Mouse (Mus musculus) liver, embryonic 14.5 days (tissue): ENCODE measurements at regions not wholly inside any gene's neighbourhood (a gene's known extent, or its start where the extent isn't known, plus 50 kb on each side); places are given as distances from the start of the nearest gene placed in this dataset.

Source experiments
- ATAC-seq: fragments of 200-750 bp; cut with Nextera tagmentation; 2 replicates; pipeline ENCODE4 v1.8.0; 2017; ENCODE audit warnings: moderate number of reproducible peaks, mild to moderate bottlenecking, moderate library complexity; ENCODE audit not compliant: insufficient read depth
- DNase-seq, 3 experiments: peaks; one replicate each; pipeline ENCODE4 v3.0.0-alpha.2; 2012 to 2013; ENCODE audit warnings: low read depth in 3 of 3, low spot score in 3 of 3
- H3K27ac ChIP-seq: fragments of 300-500 bp; sonication (generic); 2 replicates; pipeline ENCODE4 v1.5.1; 2014; ENCODE audit warnings: moderate library complexity, mild to moderate bottlenecking, control low read depth, inconsistent platforms
- H3K27me3 ChIP-seq: fragments of 300-500 bp; sonication (generic); 2 replicates; pipeline ENCODE4 v1.6.1; 2014; ENCODE audit warnings: mild to moderate bottlenecking, low read length, moderate library complexity; ENCODE audit not compliant: control insufficient read depth, insufficient read depth
- H3K36me3 ChIP-seq: fragments of 300-500 bp; sonication (generic); replicated peaks from 2 replicates; pipeline ENCODE4 v1.6.1; 2014; ENCODE audit warnings: low read depth; ENCODE audit not compliant: control insufficient read depth, insufficient read depth
- H3K4me1 ChIP-seq, 2 experiments: fragments of 200-500 bp in 1 of 2; fragments of 300-500 bp in 1 of 2; sonication (generic) in 1 of 2; replicated peaks; 2 replicates each; pipeline ENCODE4 v1.6.1; 2012 to 2014; ENCODE audit warnings: antibody characterized with exemption in 1 of 2, inconsistent platforms in 1 of 2, low read length in 1 of 2; ENCODE audit not compliant: control insufficient read depth in 2 of 2, insufficient read depth in 2 of 2
- H3K4me2 ChIP-seq: fragments of 300-500 bp; sonication (generic); 2 replicates; pipeline ENCODE4 v1.6.1; 2014; ENCODE audit warnings: low read depth, mild to moderate bottlenecking, control low read depth, moderate library complexity
- H3K4me3 ChIP-seq, 2 experiments: fragments of 200-500 bp in 1 of 2; fragments of 300-500 bp in 1 of 2; sonication (generic) in 1 of 2; 2 replicates each; pipeline ENCODE4 v1.5.1; 2012 to 2014; ENCODE audit warnings: low read depth in 2 of 2, low read length in 2 of 2, mild to moderate bottlenecking in 2 of 2, control low read depth in 1 of 2, inconsistent platforms in 1 of 2, moderate library complexity in 1 of 2; ENCODE audit not compliant: insufficient read depth in 1 of 2
- H3K9ac ChIP-seq: fragments of 300-500 bp; sonication (generic); replicated peaks from 2 replicates; pipeline ENCODE4 v1.6.1; 2014; ENCODE audit warnings: mild to moderate bottlenecking, control low read depth, moderate library complexity
- H3K9me3 ChIP-seq: fragments of 300-500 bp; sonication (generic); 2 replicates; pipeline ENCODE4 v1.6.1; 2016; ENCODE audit warnings: low read length, mixed read lengths; ENCODE audit not compliant: control insufficient read depth
- CTCF ChIP-seq: IDR thresholded peaks from 2 replicates; pipeline ENCODE4 v1.5.1; 2016; ENCODE audit warnings: antibody characterized with exemption, low read depth, control low read depth
- EP300 ChIP-seq: IDR thresholded peaks from 2 replicates; pipeline ENCODE4 v1.6.1; 2016; ENCODE audit warnings: antibody characterized with exemption, low read depth
- WGBS: fragments of 180-500 bp; shearing (Covaris S2); extraction: QIAGEN DNeasy Blood & Tissue Kit; methylation state at CpG from one replicate; pipeline ENCODE4 v1.1.7; 2014; ENCODE audit not compliant: insufficient replicate concordance; 5-methylcytosine and 5-hydroxymethylcytosine counted together

- Histone ChIP-seq H3K4me1 (peaks cover 0 to 5% of the 10 kb centered on the region in 2 experiments; a peak in 2 of 4 replicates), H3K9ac (no peak overlapping the region), H3K27ac (no peak overlapping the region), H3K9me3 (no peaks in the 10 kb centered on the region), H3K27me3 (no peaks in the 10 kb centered on the region), H3K36me3 (no peaks in the 10 kb centered on the region), H3K4me3 (no peak overlapping the region), H3K4me2 (no peak overlapping the region)
- DNase-seq, result no peak
- 32% methylated on average over 4 of the region's 4 CpGs for whole genome bisulfite sequencing
- ATAC-seq, result no peak
- TF ChIP-seq EP300, result no peak
- no peak for TF ChIP-seq CTCF
Measured at GRCm38 (mm10) chr2:50789051-50789651, 359.8 kb downstream of the Rnd3 start.

GRCm38 (mm10) chr2:50772101-50772500 lies 376.8 kb downstream of the Rnd3 start:
- H3K9me3 ChIP-seq, result no peaks in the 10 kb centered on the region
- H3K27ac ChIP-seq, result no peak overlapping the region
- no peak overlapping the region for H3K9ac ChIP-seq
- no peak for DNase-seq
- 74% methylated on average over 8 of the region's 8 CpGs for WGBS
- H3K4me2 ChIP-seq, result no peak overlapping the region
- TF ChIP-seq EP300, result no peak
- TF ChIP-seq CTCF, result no peak
- no peak overlapping the region for H3K4me3 ChIP-seq
- H3K36me3 ChIP-seq, result no peaks in the 10 kb centered on the region
- no peaks in the 10 kb centered on the region for H3K4me1 ChIP-seq
- no peaks in the 10 kb centered on the region for H3K27me3 ChIP-seq
- ATAC-seq, result no peak

- ATAC-seq (no peak), DNase-seq (no peak)
- 68% methylated on average over 2 of the region's 2 CpGs for WGBS
- Histone ChIP-seq H3K4me2 (no peak overlapping the region), H3K27ac (no peak overlapping the region), H3K9ac (no peak overlapping the region), H3K9me3 (no peaks in the 10 kb centered on the region), H3K27me3 (no peaks in the 10 kb centered on the region), H3K4me3 (no peak overlapping the region), H3K4me1 (no peaks in the 10 kb centered on the region), H3K36me3 (no peaks in the 10 kb centered on the region)
- no peak for TF ChIP-seq CTCF
- TF ChIP-seq EP300, result no peak
Measured at GRCm38 (mm10) chr2:50759016-50759415, 389.9 kb downstream of the Rnd3 start.

- Histone ChIP-seq H3K27me3 (no peaks in the 10 kb centered on the region), H3K36me3 (no peaks in the 10 kb centered on the region), H3K4me1 (no peaks in the 10 kb centered on the region), H3K27ac (no peak overlapping the region), H3K4me2 (no peak overlapping the region), H3K9me3 (no peaks in the 10 kb centered on the region), H3K9ac (no peak overlapping the region), H3K4me3 (no peak overlapping the region)
- WGBS, result 54% methylated on average over 21 of the region's 21 CpGs
- DNase-seq (no peak), ATAC-seq (no peak)
- TF ChIP-seq EP300 (no peak), CTCF (no peak)
Measured at GRCm38 (mm10) chr2:50757837-50758541, 390.9 kb downstream of the Rnd3 start.

- Histone ChIP-seq H3K4me3 (no peak overlapping the region), H3K9me3 (no peaks in the 10 kb centered on the region), H3K27ac (no peak overlapping the region), H3K4me1 (no peaks in the 10 kb centered on the region), H3K4me2 (no peak overlapping the region), H3K27me3 (no peaks in the 10 kb centered on the region), H3K9ac (no peak overlapping the region), H3K36me3 (no peaks in the 10 kb centered on the region)
- DNase-seq (no peak), ATAC-seq (no peak)
- WGBS, result 58% methylated on average over 9 of the region's 9 CpGs
- TF ChIP-seq EP300, result no peak
Measured at GRCm38 (mm10) chr2:50755616-50756450, 393.1 kb downstream of the Rnd3 start.
